Mouse (Mus musculus) midbrain, embryonic 12.5 days (tissue): ENCODE measurements around the gene Pex3. TPM values are rescaled to one million over a fixed set of nuclear protein-coding genes. Genes with fewer than 3 reads are reported as not detected.

Experiments used
- ATAC-seq: fragments of 200-750 bp; cut with Nextera tagmentation; 2 replicates; pipeline ENCODE4 v1.8.0; 2017; ENCODE audit warnings: low read depth, moderate TSS enrichment, moderate library complexity; ENCODE audit not compliant: low FRiP score
- H3K27ac ChIP-seq: fragments of 300-500 bp; sonication (generic); replicated peaks from 2 replicates; pipeline ENCODE4 v1.5.1; 2016; ENCODE audit warnings: mild to moderate bottlenecking
- H3K27me3 ChIP-seq: fragments of 300-500 bp; sonication (generic); 2 replicates; pipeline ENCODE4 v1.6.1; 2016; ENCODE audit warnings: mild to moderate bottlenecking
- H3K36me3 ChIP-seq: fragments of 300-500 bp; sonication (generic); 2 replicates; pipeline ENCODE4 v1.6.1; 2016
- H3K4me1 ChIP-seq: fragments of 300-500 bp; sonication (generic); 2 replicates; pipeline ENCODE4 v1.6.1; 2016
- H3K4me2 ChIP-seq: fragments of 300-500 bp; sonication (generic); replicated peaks from 2 replicates; pipeline ENCODE4 v1.6.1; 2016; ENCODE audit warnings: mild to moderate bottlenecking, moderate library complexity
- H3K4me3 ChIP-seq: fragments of 300-500 bp; sonication (generic); 2 replicates; pipeline ENCODE4 v1.5.1; 2016; ENCODE audit warnings: mild to moderate bottlenecking
- H3K9ac ChIP-seq: fragments of 300-500 bp; sonication (generic); replicated peaks from 2 replicates; pipeline ENCODE4 v1.6.1; 2016; ENCODE audit warnings: mild to moderate bottlenecking, moderate library complexity
- H3K9me3 ChIP-seq: fragments of 300-500 bp; sonication (generic); 2 replicates; pipeline ENCODE4 v1.6.1; 2016; ENCODE audit warnings: mild to moderate bottlenecking
- WGBS: fragments of 180-500 bp; shearing (Covaris S2); methylation state at CpG from one replicate; pipeline ENCODE4 v1.1.7; 2016; 5-methylcytosine and 5-hydroxymethylcytosine counted together
- polyA plus RNA-seq: library from polyadenylated mRNA; unstranded; fragments of >200 nt; fragmentation: Nextera tagmentation; extraction: Ambion mirVana; gene quantifications from 2 replicates; pipeline ENCODE4 v1.2.1, GENCODE M21; 2016

Gene Pex3
- 21.2 and 21.8 TPM in 2 replicates for polyA plus RNA-seq

DNA sequence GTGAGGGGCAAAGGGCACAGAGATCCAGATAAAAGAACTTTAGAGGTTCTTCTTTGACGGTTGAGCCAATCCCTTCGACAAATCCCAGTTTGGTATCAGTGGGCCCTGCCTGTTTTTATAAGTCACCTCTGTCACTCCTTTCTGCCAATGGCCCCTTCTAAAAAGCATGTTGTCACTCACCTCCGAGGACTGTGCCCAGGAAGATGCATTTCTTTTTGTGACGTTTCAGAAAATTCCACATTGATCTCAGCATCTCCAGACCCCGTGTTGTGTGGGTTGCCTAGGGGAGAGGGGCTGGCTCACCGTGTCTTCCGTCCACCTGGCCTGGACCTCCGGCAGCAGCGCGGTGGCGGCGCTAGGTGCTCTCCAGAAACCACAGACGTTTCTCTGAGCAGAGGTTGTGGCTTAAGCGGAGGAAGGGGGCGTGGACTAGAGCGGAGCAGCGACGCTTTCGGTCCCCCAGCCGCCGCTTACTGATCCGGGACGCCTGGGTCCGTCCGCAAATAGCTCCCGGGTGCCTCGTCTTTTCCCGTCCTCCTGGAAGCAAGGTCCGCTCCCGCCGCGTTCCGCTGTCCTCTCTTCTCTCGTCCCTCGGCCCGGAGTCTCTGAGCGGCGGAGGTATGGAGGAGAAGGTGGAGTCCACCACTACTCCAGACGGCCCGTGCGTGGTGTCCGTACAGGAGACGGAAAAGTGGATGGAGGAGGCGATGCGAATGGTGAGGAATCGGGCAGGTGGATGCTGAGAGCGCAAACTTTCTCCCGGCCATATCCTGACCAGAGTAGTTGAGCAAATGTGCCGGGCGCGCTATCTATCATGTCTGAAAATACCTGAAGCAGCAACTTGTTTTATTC lies at the start of gene Pex3, which contains the start of gene Adat2:
Pex3 (minus strand) TSS at position 497 of the 852 bp plus-strand sequence.
Adat2 (plus strand) TSS at position 249 of the 852 bp plus-strand sequence.
- Histone ChIP-seq H3K4me3 (peak within 1 kb of the TSS; percentile 70), H3K4me1 (peaks cover 7% of the 10 kb centered on the region), H3K9ac (peak within 1 kb of the TSS; percentile 80), H3K27ac (peak within 1 kb of the TSS; percentile 67), H3K27me3 (no peaks in the 10 kb centered on the region), H3K9me3 (no peaks in the 10 kb centered on the region), H3K4me2 (peak within 1 kb of the TSS; percentile 64), H3K36me3 (0 out of 2 replicates have a peak, but pooled peaks cover 2% of the 10 kb centered on the region)
- ATAC-seq = peak; percentile 95
- 1% methylated on average over 50 of the region's 51 CpGs for WGBS

DNA sequence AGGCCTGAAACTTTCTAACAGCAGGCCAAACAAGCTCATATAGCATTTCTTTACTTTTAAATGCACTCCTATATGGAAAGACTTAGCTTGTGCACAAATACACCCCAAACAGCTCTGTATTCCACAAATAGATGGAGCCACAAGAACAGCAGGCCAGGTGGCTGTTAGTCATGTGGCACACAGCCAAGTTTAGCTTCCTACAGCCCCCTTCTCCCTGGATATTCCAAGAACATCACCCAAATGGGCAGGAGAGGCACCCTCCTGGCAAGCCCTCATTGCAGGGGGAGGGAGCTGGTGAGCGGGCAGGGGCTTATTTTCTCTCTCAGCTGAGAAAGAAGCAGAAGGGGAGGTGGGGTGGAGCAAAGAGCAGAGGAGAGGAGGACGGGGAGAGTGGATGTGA lies 48.0 kb upstream of the Pex3 start:
- peaks cover 3% of the 10 kb centered on the region; the same call in 1 of the 2 replicates for H3K9me3 ChIP-seq
- H3K27ac ChIP-seq = no peak overlapping the region
- 73% methylated on average over 2 of the region's 2 CpGs for WGBS
- no peak overlapping the region for H3K4me2 ChIP-seq
- ATAC-seq = no peak
- no peak overlapping the region for H3K4me3 ChIP-seq
- no peaks in the 10 kb centered on the region for H3K27me3 ChIP-seq
- H3K36me3 ChIP-seq = no peaks in the 10 kb centered on the region
- no peaks in the 10 kb centered on the region for H3K4me1 ChIP-seq
- no peak overlapping the region for H3K9ac ChIP-seq

DNA sequence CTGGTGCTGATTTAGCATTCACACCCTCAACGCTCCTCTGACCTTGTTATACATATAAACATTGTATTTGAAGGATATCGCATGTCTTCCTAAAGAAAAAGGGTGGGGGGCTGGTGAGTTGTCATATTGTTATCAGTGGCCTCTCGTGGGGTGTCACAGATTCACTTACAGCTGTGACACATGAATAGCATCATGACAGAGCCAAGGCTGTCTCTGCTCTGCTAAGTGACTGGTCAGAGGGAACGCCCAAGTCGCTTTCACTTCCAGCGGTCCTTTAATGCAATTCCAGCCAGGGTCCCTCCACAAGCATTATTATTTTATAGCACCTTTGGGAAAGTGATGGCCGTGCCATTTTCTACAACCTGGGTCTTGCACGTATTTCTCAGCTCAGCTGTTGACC lies 44.5 kb upstream of the Pex3 start:
- ATAC-seq = no peak
- WGBS = 88% methylated on average over 8 of the region's 8 CpGs
- H3K27ac ChIP-seq = no peak overlapping the region
- no peak overlapping the region for H3K4me3 ChIP-seq
- no peak overlapping the region for H3K4me2 ChIP-seq
- no peaks in the 10 kb centered on the region for H3K4me1 ChIP-seq
- H3K9me3 ChIP-seq = peaks cover 3% of the 10 kb centered on the region; the same call in 1 of the 2 replicates
- H3K36me3 ChIP-seq = no peaks in the 10 kb centered on the region
- no peak overlapping the region for H3K9ac ChIP-seq
- no peaks in the 10 kb centered on the region for H3K27me3 ChIP-seq

DNA sequence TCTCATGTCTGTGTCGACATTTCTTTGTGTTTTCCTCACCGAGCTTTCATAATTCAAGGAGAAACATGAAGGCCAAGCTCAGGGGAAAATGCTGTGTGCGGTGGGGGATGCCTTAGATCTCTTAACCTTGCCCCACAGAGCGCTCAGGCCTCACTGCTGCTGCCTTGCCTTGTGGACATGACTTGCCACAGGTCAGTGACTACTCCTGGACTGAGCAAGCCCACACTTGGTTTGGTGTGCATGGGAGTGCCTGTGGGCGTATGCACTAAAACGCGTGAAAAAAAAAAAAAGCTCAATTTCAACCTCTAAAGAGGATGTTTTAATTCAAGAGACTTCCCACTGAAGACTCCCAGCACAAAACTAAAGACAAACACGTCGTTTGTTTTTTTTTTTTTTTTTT lies 43.9 kb upstream of the Pex3 start:
- no peaks in the 10 kb centered on the region for H3K27me3 ChIP-seq
- WGBS = 83% methylated on average over 9 of the region's 9 CpGs
- H3K36me3 ChIP-seq = no peaks in the 10 kb centered on the region
- no peak overlapping the region for H3K27ac ChIP-seq
- H3K4me1 ChIP-seq = no peaks in the 10 kb centered on the region
- no peak for ATAC-seq
- H3K4me2 ChIP-seq = no peak overlapping the region
- no peak overlapping the region for H3K4me3 ChIP-seq
- peaks cover 3% of the 10 kb centered on the region; the same call in 1 of the 2 replicates for H3K9me3 ChIP-seq
- H3K9ac ChIP-seq = no peak overlapping the region

DNA sequence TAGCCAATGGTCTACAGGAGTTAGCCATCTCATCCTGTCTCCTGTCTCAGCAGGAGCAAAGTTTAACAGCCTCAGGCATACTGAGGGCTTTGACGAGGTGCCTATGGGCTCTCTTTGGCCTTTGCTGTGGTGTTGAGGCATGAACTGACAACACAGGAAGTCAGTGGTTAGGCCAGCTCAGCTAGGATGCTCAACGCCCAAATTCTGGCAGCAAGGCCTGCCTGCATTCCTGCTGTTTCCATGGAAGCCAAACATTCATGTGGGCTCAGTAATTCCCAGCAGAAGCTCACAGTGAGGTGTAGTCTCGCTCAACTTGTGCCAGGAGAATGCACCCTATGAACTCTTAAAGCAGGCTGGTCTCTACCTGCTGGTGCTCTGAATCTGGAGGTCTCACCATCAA lies 43.1 kb upstream of the Pex3 start:
- H3K4me3 ChIP-seq = no peak overlapping the region
- H3K27me3 ChIP-seq = no peaks in the 10 kb centered on the region
- no peak for ATAC-seq
- H3K4me2 ChIP-seq = no peak overlapping the region
- no peaks in the 10 kb centered on the region for H3K4me1 ChIP-seq
- no peak overlapping the region for H3K27ac ChIP-seq
- H3K36me3 ChIP-seq = no peaks in the 10 kb centered on the region
- H3K9ac ChIP-seq = no peak overlapping the region
- peaks cover 3% of the 10 kb centered on the region; the same call in 1 of the 2 replicates for H3K9me3 ChIP-seq
- WGBS = 39% methylated on average over 3 of the region's 3 CpGs

DNA sequence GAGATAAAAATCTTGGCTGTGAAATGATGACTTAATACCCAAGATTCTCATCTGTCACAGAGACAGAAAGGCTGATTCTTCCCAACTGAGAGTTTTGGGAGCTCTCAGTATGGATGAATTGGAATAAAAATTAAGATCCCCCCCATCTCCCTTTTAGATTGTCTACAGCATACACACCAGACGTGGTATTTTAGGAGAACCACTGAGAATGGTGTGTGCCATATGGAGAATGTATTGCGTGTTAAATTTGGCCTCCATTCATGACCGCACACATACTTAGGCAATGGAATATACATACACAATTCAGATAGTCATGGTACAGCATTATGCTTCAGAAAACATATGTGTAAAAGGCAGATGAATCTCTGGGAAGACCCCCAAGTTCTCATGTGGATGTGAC lies 40.6 kb upstream of the Pex3 start:
- Histone ChIP-seq H3K27me3 (no peaks in the 10 kb centered on the region), H3K9me3 (no peaks in the 10 kb centered on the region), H3K4me2 (no peak overlapping the region), H3K36me3 (no peaks in the 10 kb centered on the region), H3K4me3 (no peak overlapping the region), H3K27ac (no peak overlapping the region), H3K9ac (no peak overlapping the region), H3K4me1 (no peaks in the 10 kb centered on the region)
- 86% methylated on average over 3 of the region's 3 CpGs for WGBS
- no peak for ATAC-seq

- H3K9me3 ChIP-seq = no peaks in the 10 kb centered on the region
- H3K36me3 ChIP-seq = no peaks in the 10 kb centered on the region
- H3K27me3 ChIP-seq = no peaks in the 10 kb centered on the region
- no peak overlapping the region for H3K9ac ChIP-seq
- WGBS = 93% methylated on average over 10 of the region's 10 CpGs
- H3K4me2 ChIP-seq = no peak overlapping the region
- H3K4me3 ChIP-seq = no peak overlapping the region
- no peak overlapping the region for H3K27ac ChIP-seq
- no peak for ATAC-seq
- H3K4me1 ChIP-seq = no peaks in the 10 kb centered on the region
Observed at GRCm38 (mm10) chr10:13592196-13592595, 39.3 kb upstream of the Pex3 start.

- no peaks in the 10 kb centered on the region for H3K27me3 ChIP-seq
- no peak for ATAC-seq
- H3K36me3 ChIP-seq = no peaks in the 10 kb centered on the region
- H3K9ac ChIP-seq = no peak overlapping the region
- WGBS = 76% methylated on average over 2 of the region's 2 CpGs
- no peak overlapping the region for H3K27ac ChIP-seq
- no peak overlapping the region for H3K4me3 ChIP-seq
- no peaks in the 10 kb centered on the region for H3K9me3 ChIP-seq
- no peaks in the 10 kb centered on the region for H3K4me1 ChIP-seq
- H3K4me2 ChIP-seq = no peak overlapping the region
Observed at GRCm38 (mm10) chr10:13587914-13588313, 35.0 kb upstream of the Pex3 start.

DNA sequence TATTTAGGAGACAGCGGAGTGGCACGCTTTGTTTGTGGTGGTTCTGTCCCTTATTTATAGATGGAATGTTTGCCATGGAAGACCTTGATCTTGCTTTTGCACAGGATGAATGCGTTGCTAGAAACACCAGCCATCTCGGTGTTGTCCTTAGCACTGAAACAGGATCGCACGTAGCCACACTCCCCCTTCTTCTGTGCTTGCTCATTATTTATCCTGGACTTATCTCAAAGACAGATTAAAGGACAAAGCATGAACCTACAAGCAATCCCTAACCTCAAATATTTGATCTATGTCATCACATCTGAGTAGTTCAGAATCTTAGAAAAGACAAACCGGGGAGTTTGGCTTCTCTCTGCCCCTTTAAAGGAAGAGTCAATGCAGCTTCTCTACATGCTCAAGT lies 24.2 kb upstream of the Pex3 start:
- Histone ChIP-seq H3K9ac (no peak overlapping the region), H3K27ac (no peak overlapping the region), H3K27me3 (peaks cover 5% of the 10 kb centered on the region), H3K4me1 (no peaks in the 10 kb centered on the region), H3K4me3 (no peak overlapping the region), H3K9me3 (no peaks in the 10 kb centered on the region), H3K4me2 (no peak overlapping the region), H3K36me3 (no peaks in the 10 kb centered on the region)
- WGBS = 66% methylated on average over 7 of the region's 7 CpGs
- no peak for ATAC-seq

- no peaks in the 10 kb centered on the region for H3K36me3 ChIP-seq
- ATAC-seq = no peak
Observed at GRCm38 (mm10) chr10:13572410-13572809, 19.5 kb upstream of the Pex3 start.

DNA sequence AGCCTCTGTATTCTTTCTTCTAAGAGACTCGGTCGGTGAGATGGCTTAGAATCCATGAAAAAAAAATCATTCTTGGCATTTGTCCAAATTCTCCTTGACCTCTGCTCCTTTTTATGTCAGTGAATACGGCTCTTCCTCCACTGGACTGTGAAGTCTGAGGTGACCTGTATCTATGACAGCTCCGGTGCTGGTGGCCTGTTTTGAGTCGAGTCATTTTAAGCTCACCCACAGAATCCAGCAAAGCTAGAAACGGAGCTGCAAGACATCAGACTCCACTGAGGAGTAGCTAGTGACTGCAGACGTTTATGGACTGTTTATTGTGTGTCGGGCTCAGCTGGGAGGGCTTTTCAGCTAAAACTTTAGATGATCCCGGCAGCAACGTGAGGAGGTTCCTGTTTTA lies 19.1 kb upstream of the Pex3 start:
- H3K4me1 ChIP-seq = peaks cover 18% of the 10 kb centered on the region
- WGBS = 56% methylated on average over 10 of the region's 10 CpGs
- H3K9ac ChIP-seq = no peak overlapping the region
- H3K4me3 ChIP-seq = no peak overlapping the region
- ATAC-seq = no peak
- H3K27me3 ChIP-seq = peaks cover 25% of the 10 kb centered on the region
- no peaks in the 10 kb centered on the region for H3K36me3 ChIP-seq
- H3K4me2 ChIP-seq = no peak overlapping the region
- no peaks in the 10 kb centered on the region for H3K9me3 ChIP-seq
- H3K27ac ChIP-seq = no peak overlapping the region

More at GRCm38 (mm10) chr10:13572410-13572809, 19.5 kb upstream of the Pex3 start:
- 87% methylated on average over 6 of the region's 6 CpGs for WGBS
- Histone ChIP-seq H3K9me3 (no peaks in the 10 kb centered on the region), H3K4me2 (no peak overlapping the region), H3K4me1 (peaks cover 18% of the 10 kb centered on the region), H3K27me3 (peaks cover 22% of the 10 kb centered on the region), H3K9ac (no peak overlapping the region), H3K27ac (no peak overlapping the region), H3K4me3 (no peak overlapping the region)

DNA sequence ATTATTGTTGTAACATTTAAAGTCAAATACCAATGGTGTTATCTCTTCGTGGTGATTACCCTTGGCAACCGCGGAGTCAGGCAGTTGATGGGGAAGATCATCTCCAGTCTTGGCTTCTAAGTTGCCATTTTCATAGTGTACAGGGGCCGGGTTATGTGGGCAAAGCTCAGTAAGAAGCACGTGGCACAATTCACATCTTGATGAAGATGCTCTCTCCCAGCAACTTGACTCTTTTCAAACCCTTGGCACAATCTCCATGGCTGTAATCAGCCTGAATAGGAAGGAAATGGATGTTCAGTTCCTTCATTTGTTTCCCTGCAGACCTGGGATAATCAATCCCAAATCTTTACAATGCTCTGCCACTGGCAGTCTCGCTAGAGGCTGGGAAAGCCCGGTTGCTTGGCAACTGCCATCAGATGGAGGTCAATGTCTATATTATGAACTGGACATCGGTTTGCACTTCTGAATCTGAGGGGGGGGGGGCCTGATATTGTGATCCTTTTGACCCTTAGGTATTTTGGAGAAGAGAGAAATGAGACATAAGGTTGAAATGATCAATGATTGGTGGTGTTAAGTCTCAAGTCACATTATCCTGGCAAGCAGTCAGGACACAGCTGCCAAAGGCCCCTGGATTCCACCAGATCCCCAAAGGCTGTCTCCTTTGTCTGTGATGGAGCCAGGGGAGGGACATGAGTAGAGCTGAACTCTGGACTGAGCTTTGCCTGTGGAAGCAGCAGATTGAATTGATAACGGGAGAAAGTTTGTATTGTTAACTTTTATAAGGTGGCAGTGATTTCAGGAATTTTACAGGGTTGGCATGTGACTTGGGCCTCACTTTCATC lies 18.0 kb upstream of the Pex3 start:
- Histone ChIP-seq H3K36me3 (no peaks in the 10 kb centered on the region), H3K9ac (no peak overlapping the region), H3K4me1 (peaks cover 18% of the 10 kb centered on the region), H3K9me3 (no peaks in the 10 kb centered on the region), H3K4me3 (no peak overlapping the region), H3K27ac (no peak overlapping the region), H3K27me3 (peaks cover 33% of the 10 kb centered on the region), H3K4me2 (no peak overlapping the region)
- 60% methylated on average over 9 of the region's 9 CpGs for WGBS
- ATAC-seq = no peak
